Mouse (Mus musculus) heart, adult 10 weeks (tissue): ENCODE measurements around the gene Gm9736. TPM values are rescaled to one million over a fixed set of nuclear protein-coding genes. Genes with fewer than 3 reads are reported as not detected.

ENCODE experiments used
- polyA plus RNA-seq: library from polyadenylated mRNA; stranded (reverse); fragments of 350-450 nt; fragmentation: Illumina TruSeq; extraction: RNeasy Lipid Tissue Mini Kit (QIAGEN cat#74804); gene quantifications from one replicate; pipeline ENCODE4 v1.2.3, GENCODE M21; 2014; ENCODE audit warnings: low read depth, low replicate concordance

The Gm9736 gene
- polyA plus RNA-seq: not detected

DNA sequence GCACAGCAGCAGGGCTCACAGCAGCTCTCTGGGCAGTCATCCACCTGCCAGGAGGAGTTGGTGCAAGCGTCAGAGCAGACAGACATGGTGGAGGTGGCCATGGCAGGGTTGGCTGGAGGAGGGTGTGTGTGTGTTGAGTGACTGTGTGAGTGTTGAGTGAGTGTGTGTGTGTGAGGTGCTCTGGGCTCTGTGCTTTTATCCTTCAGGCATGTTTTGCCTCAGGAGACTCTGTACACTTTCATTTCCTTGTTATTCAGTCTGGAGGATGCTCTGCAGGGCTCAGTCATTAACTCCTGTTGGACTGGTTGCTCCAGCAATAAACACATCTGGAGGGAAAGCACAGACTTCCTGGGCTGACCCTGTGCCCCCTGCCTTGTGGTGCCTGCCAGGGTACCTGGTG, at the start of gene Gm9736:
Gene Gm9736, minus strand, starts transcription at position 101 of the 400 bp plus-strand sequence.

DNA sequence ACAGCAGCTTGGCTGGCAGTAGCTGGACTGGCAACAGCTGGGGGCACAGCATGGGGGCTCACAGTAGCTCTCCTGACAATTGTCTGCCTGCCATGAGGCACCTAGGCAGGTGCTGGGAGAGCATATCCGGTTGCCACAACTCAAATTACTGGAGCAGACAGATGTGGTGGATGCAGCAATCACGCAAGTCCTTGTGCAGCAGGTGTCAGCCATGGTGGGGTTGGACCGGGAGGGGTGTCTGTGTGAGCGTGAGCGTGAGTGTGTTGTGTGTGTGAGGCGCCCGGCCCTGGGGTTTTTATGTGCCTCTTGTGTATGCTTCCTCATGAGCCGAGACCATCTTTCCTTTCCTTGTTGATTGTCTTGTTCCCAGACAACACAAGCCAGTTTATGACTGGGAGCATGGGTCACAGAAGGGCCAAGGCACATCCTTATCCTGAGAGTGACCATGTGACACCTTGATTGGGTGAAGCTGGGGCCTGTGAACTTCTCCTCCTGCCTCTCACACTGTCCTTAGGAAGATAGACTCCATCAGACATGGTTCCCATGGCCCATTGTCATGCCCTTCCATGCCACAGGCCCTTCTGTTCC, 47.9 kb upstream of the Gm9736 start, which contains the start of gene Gm19668:
Gene Gm19668, minus strand, starts transcription at position 213 of the 588 bp plus-strand sequence.

DNA sequence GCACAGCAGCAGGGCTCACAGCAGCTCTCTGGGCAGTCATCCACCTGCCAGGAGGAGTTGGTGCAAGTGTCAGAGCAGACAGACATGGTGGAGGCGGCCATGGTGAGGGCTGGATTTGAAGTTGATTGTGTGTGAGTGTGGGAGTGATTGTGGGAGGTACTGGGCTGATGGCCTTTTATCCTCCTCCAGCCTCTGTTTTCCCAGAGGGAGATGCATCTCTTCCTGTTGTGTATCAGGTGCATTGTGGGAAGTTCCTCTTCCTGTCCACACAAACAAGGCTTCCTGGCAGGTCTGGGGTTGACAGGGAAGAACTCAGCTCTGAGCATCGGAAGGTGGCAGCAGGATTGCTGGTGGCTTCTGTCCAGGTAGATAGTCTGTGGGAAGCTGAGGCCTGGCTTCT, 43.8 kb upstream of the Gm9736 start, which contains the start of gene Gm9639:
Gene Gm9639, minus strand, starts transcription at position 101 of the 400 bp plus-strand sequence.

DNA sequence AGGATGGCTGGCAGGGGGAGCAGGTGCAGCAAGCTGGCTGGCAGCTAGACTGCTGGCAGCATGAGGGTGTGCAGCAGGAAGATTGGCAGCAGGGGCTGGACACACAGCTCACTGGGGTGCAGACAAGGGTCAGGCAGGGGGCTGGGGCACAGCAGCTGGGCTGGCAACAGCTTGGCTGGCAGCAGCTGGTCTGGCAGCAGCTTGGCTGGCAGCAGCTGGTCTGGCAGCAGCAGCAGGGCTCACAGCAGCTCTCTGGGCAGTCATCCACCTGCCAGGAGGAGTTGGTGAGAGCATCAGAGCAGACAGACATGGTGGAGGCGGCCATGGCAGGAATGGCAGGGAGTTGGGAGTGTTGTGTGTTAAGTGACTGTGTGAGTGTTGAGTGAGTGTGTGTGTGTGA, 36.7 kb upstream of the Gm9736 start, which contains the start of gene Gm7137:
Gene Gm7137, minus strand, starts transcription at position 325 of the 400 bp plus-strand sequence.

DNA sequence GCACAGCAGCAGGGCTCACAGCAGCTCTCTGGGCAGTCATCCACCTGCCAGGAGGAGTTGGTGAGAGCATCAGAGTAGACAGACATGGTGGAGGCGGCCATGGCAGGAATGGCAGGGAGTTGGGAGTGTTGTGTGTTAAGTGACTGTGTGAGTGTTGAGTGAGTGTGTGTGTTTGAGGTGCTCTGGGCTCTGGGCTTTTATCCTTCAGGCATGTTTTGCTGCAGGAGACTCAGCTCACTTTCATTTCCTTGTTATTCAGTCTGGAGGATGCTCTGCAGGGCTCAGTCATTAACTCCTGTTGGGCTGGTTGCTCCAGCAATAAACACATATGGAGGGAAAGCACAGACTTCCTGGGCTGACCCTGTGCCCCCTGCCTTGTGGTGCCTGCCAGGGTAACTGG, 31.3 kb upstream of the Gm9736 start, which contains the start of gene Gm3250:
Gene Gm3250, minus strand, starts transcription at position 101 of the 400 bp plus-strand sequence.

DNA sequence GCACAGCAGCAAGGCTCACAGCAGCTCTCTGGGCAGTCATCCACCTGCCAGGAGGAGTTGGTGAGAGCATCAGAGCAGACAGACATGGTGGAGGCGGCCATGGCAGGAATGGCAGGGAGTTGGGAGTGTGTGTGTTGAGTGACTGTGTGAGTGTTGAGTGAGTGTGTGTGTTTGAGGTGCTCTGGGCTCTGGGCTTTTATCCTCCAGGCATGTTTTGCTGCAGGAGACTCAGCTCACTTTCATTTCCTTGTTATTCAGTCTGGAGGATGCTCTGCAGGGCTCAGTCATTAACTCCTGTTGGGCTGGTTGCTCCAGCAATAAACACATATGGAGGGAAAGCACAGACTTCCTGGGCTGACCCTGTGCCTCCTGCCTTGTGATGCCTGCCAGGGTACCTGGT, 25.7 kb upstream of the Gm9736 start, which contains the start of gene Gm7138:
Gene Gm7138, minus strand, starts transcription at position 101 of the 400 bp plus-strand sequence.

DNA sequence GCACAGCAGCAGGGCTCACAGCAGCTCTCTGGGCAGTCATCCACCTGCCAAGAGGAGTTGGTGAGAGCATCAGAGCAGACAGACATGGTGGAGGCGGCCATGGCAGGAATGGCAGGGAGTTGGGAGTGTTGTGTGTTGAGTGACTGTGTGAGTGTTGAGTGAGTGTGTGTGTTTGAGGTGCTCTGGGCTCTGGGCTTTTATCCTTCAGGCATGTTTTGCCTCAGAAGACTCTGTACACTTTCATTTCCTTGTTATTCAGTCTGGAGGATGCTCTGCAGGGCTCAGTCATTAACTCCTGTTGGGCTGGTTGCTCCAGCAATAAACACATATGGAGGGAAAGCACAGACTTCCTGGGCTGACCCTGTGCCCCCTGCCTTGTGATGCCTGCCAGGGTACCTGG, 20.1 kb upstream of the Gm9736 start, which contains the start of gene Gm3238:
Gene Gm3238, minus strand, starts transcription at position 101 of the 400 bp plus-strand sequence.

GRCm38 (mm10) chr10:77759582-77759981, 8.4 kb upstream of the Gm9736 start, which contains the start of gene Gm3233:
Gene Gm3233, minus strand, starts transcription at chr10:77759682.

DNA sequence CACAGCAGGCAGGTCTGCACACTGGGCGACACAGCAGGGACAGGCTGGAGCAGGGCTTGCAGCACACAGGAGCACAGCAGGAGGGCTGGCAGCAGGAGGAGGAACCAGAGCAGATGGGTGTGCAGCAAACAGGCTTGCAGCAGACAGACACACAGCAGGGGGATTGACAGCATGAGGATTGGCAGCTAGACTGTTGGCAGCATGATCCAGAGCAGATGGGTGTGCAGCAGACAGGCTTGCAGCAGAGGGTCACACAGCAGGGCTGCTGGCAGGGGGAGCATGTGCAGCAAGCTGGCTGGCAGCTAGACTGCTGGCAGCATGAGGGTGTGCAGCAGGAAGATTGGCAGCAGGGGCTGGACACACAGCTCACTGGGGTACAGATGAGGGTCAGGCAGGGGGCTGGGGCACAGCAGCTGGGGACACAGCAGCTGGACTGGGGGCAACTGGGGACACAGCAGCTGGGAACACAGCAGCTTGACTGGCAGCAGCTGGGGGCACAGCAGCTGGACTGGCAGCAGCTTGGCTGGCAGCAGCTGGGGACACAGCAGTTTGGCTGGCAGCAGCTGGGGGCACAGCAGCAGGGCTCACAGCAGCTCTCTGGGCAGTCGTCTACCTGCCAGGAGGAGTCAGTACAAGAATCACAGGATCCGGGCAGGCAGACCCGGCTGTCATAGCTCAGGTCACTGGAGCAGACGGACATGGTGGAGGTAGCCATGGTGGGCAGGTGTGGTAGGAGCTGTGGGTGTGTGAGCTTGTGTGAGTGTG, 9.0 kb downstream of the Gm9736 start, which contains the start of gene Gm18596:
Gene Gm18596, minus strand, starts transcription at position 715 of the 765 bp plus-strand sequence.

GRCm38 (mm10) chr10:77726186-77726585, 25.0 kb downstream of the Gm9736 start, which contains the start of gene Gm10100:
Gene Gm10100, plus strand, starts transcription at chr10:77726486.

DNA sequence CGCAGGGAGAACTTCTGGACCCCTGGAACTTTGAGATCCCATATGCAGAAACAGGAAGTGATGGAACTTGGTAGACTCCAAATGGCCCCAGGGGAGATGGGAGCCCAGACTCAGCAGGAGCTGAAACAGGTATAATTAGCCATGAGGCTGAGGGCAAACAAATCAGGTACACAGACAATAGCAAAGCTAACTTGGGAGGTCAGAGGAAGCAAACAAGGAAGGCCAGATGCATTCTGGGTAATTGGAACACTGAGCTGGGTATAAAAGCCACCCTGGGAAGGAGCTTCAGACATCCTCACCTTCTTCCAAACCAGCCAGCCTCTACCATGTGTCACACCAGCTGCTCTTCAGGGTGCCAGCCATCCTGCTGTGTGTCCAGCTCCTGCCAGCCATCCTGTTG, 30.9 kb downstream of the Gm9736 start, which contains the start of gene Krtap12-1:
Gene Krtap12-1, plus strand, starts transcription at position 301 of the 400 bp plus-strand sequence.

GRCm38 (mm10) chr10:77715507-77715906, 35.6 kb downstream of the Gm9736 start, which contains the start of gene Gm10142:
Gene Gm10142, plus strand, starts transcription at chr10:77715807.

GRCm38 (mm10) chr10:77711157-77711556, 40.0 kb downstream of the Gm9736 start, which contains the start of gene Gm10024:
Gene Gm10024, plus strand, starts transcription at chr10:77711457.

DNA sequence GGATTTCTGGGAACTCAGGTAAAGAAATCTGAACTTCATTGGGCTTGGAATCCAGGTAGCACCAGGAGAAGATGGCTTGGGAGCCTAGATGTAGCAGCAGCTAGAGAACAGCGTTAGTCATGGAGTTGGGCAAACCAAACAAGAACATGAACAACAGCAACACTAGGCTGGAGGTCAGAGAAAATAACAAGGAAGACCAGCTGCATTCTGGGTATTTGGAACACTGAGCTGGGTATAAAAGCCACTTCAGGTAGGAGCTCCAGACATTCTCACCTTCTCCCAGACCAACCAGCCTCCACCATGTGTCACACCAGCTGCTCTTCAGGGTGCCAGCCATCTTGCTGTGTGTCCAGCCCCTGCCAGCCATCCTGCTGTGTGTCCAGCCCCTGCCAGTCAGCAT, 44.8 kb downstream of the Gm9736 start, which contains the start of gene Gm10272:
Gene Gm10272, plus strand, starts transcription at position 301 of the 400 bp plus-strand sequence.

Other genes with a start within 250 kb of the Gm9736 start
- gene Fam207a, start 235.6 kb downstream of the Gm9736 start, polyA plus RNA-seq: 9.9 TPM
- 4.4 TPM for gene Itgb2, start 221.1 kb downstream of the Gm9736 start, polyA plus RNA-seq
- 132 TPM for gene Pttg1ip, start 169.6 kb downstream of the Gm9736 start, polyA plus RNA-seq
- 87.1 TPM for gene Sumo3, start 145.3 kb downstream of the Gm9736 start, polyA plus RNA-seq
- gene Gm49325, start 145.2 kb downstream of the Gm9736 start, polyA plus RNA-seq: not detected
- gene Ube2g2, start 129.1 kb downstream of the Gm9736 start, polyA plus RNA-seq: 65.2 TPM
- not detected for gene Tspear, start 64.8 kb downstream of the Gm9736 start, polyA plus RNA-seq
- gene Gm19402, start 60.6 kb downstream of the Gm9736 start, polyA plus RNA-seq: not detected
- gene Gm9508, start 54.1 kb downstream of the Gm9736 start, polyA plus RNA-seq: not detected
- not detected for gene Gm10272, start 44.7 kb downstream of the Gm9736 start, polyA plus RNA-seq
- gene Gm10024, start 39.9 kb downstream of the Gm9736 start, polyA plus RNA-seq: not detected
- not detected for gene Gm10142, start 35.5 kb downstream of the Gm9736 start, polyA plus RNA-seq
- gene Krtap12-1, start 30.8 kb downstream of the Gm9736 start, polyA plus RNA-seq: not detected
- not detected for gene Gm10100, start 24.9 kb downstream of the Gm9736 start, polyA plus RNA-seq
- gene Gm18596, start 8.7 kb downstream of the Gm9736 start, polyA plus RNA-seq: not detected
- not detected for gene Gm3233, start 8.3 kb upstream of the Gm9736 start, polyA plus RNA-seq
- not detected for gene Gm3238, start 20.0 kb upstream of the Gm9736 start, polyA plus RNA-seq
- gene Gm7138, start 25.6 kb upstream of the Gm9736 start, polyA plus RNA-seq: not detected
- not detected for gene Gm3250, start 31.2 kb upstream of the Gm9736 start, polyA plus RNA-seq
- gene Gm7137, start 36.8 kb upstream of the Gm9736 start, polyA plus RNA-seq: not detected
- gene Gm9639, start 43.7 kb upstream of the Gm9736 start, polyA plus RNA-seq: not detected
- gene Gm19668, start 47.8 kb upstream of the Gm9736 start, polyA plus RNA-seq: not detected
- gene Gm9507, start 60.5 kb upstream of the Gm9736 start, polyA plus RNA-seq: not detected
- not detected for gene Gm2696, start 63.3 kb upstream of the Gm9736 start, polyA plus RNA-seq
- not detected for gene Krtap10-4, start 75.7 kb upstream of the Gm9736 start, polyA plus RNA-seq
- not detected for gene Krtap10-10, start 84.6 kb upstream of the Gm9736 start, polyA plus RNA-seq
- gene Gm36176, start 95.4 kb upstream of the Gm9736 start, polyA plus RNA-seq: not detected
- gene Gm10318, start 101.5 kb upstream of the Gm9736 start, polyA plus RNA-seq: not detected
- gene Gm3285, start 110.6 kb upstream of the Gm9736 start, polyA plus RNA-seq: not detected
- 0.13 TPM for gene Lrrc3, start 151.2 kb upstream of the Gm9736 start, polyA plus RNA-seq
- 0.55 TPM for gene Trpm2, start 219.2 kb upstream of the Gm9736 start, polyA plus RNA-seq
- 14.6 TPM for gene 1810043G02Rik, start 227.2 kb upstream of the Gm9736 start, polyA plus RNA-seq